Comparison of ENCODE assay signal across 8 mouse cellular contexts in genomic region chr6:84584783-84585685, GRCm38 (mm10). TPM values are rescaled to one million over a fixed set of nuclear protein-coding genes. Genes with fewer than 3 reads are reported as not detected.
DNase-seq lines count a peak whose midpoint lies in the region; ATAC-seq and TF ChIP-seq lines count a peak whose summit lies in the region.

No protein-coding gene starts in this region.

- TF ChIP-seq CTCF in kidney, adult 2 months (conservative IDR thresholded peaks at IDR 0.05; ENCODE audit: insufficient read depth, insufficient read length, low read depth, low read length) = no peak

- peak overlapping the region; percentile 81 for H3K27ac ChIP-seq in embryonic facial prominence, embryonic 10.5 days (replicated peaks)
- no peak overlapping the region for H3K27ac ChIP-seq in kidney, adult 2 months (ENCODE audit: insufficient read depth, low read depth, low read length)

- TF ChIP-seq POLR2A in kidney, adult 2 months (IDR thresholded peaks at IDR 0.05; ENCODE audit: low read depth, low read length) = no peak

- DNase-seq in adrenal gland, postnatal 10 days = peak; percentile 80
- peak; percentile 73 for DNase-seq in embryonic facial prominence, embryonic 10.5 days (ENCODE audit: low spot score)
- DNase-seq in heart, adult 8-10 months (ENCODE audit: low spot score) = peak; percentile 79
- DNase-seq in kidney, adult 2 months = peak; percentile 40
- DNase-seq in lung, postnatal 14 days = peak; percentile 47
- no peak for DNase-seq in T-cell, adult 2 months (ENCODE audit: low spot score)

- peaks cover 94% of the 10 kb centered on the region for H3K4me1 ChIP-seq in embryonic facial prominence, embryonic 10.5 days
- no peaks in the 10 kb centered on the region for H3K4me1 ChIP-seq in kidney, adult 2 months (ENCODE audit: control insufficient read depth, insufficient read depth, low read length)

- H3K27me3 ChIP-seq in embryonic facial prominence, embryonic 10.5 days (replicated peaks; ENCODE audit: low read depth, poor library complexity, severe bottlenecking) = peaks cover 100% of the 10 kb centered on the region
- peaks cover 9% of the 10 kb centered on the region for H3K27me3 ChIP-seq in kidney, adult 2 months (replicated peaks; ENCODE audit: control insufficient read depth, insufficient read depth, low read length)

- under 1% methylated on average over 66 of the region's 66 CpGs for WGBS in embryonic facial prominence, embryonic 10.5 days
- WGBS in kidney, adult 2 months = 2% methylated on average over 66 of the region's 66 CpGs

- ATAC-seq in erythroid progenitor cell, adult 5-6 weeks (replicated peaks; ENCODE audit: low FRiP score, poor library complexity, severe bottlenecking) = no peak
- ATAC-seq in inflammation-experienced regulatory T-cells, adult 6 months = no peak

- no peaks in the 10 kb centered on the region; the same call in 1 of the 2 replicates for H3K36me3 ChIP-seq in embryonic facial prominence, embryonic 10.5 days (replicated peaks)
- H3K36me3 ChIP-seq in kidney, adult 2 months (ENCODE audit: control insufficient read depth, insufficient read depth, low read length) = no peaks in the 10 kb centered on the region

- peak overlapping the region; percentile 71 for H3K4me3 ChIP-seq in embryonic facial prominence, embryonic 10.5 days
- H3K4me3 ChIP-seq in kidney, adult 2 months (ENCODE audit: insufficient read depth, low read depth, low read length) = peak overlapping the region; percentile 31

- H3K9me3 ChIP-seq in embryonic facial prominence, embryonic 10.5 days = no peaks in the 10 kb centered on the region

RNA-seq across cellular contexts. Expression of gene Cyp26b1, which starts 8.7 kb away (rescaled TPM):
- total RNA-seq in adrenal gland, postnatal 10 days (2021) = 1 to 10 TPM; 3.8 to 6.1 TPM
- polyA plus RNA-seq in embryonic facial prominence, embryonic 10.5 days (2016; fragmentation: Nextera tagmentation; extraction: Ambion mirVana) = 6.6 and 16.7 TPM in 2 replicates
- 10 to 100 TPM in 3 of 4 experiments, 1 to 10 TPM in 1; 3.0 to 20.4 (median 14.1) TPM for total RNA-seq in heart, adult 8-10 months (2022)
- polyA plus RNA-seq in kidney, adult 2 months (2012; rRNA removed) = 0.60 and 2.0 TPM in 2 replicates
- total RNA-seq in erythroid progenitor cell, adult 5-6 weeks (2015; ENCODE audit: low replicate concordance) = not detected in 2 replicates
- total RNA-seq in erythroid progenitor cell, adult 5-6 weeks (2017; ENCODE audit: low replicate concordance) = not detected in 2 replicates
- under 1 TPM in 2 of 3 experiments, not detected in 1; 0.63 to 0.74 TPM for polyA plus RNA-seq in inflammation-experienced regulatory T-cells, adult 6 months (2017; shearing (Covaris generic))

Comparison
In these comparisons a context has a peak if more than half of its experiments do, and no peak if none do; other contexts are left out.
1. RNA of gene Cyp26b1, which starts 8.7 kb away (total RNA-seq): 3.0 to 20.4 TPM in heart, adult 8-10 months and 3.8 to 6.1 TPM in adrenal gland, postnatal 10 days; not detected in erythroid progenitor cell, adult 5-6 weeks; every median in the first group is over 4 times any median in the second.